Mouse (Mus musculus): ENCODE data around the gene Garem2. TPM values are rescaled to one million over a fixed set of nuclear protein-coding genes. Genes with fewer than 3 reads are reported as not detected.
"Not testable (repeated sequence)": the region's sequence is repeated elsewhere in the genome, so short reads cannot be mapped to it uniquely, and the experiment has no call there.

Gene Garem2
- 0.05 and 0.07 TPM in 2 replicates for polyA plus RNA-seq (2012; rRNA removed)

- no peak for DNase-seq (ENCODE audit: low read depth)
These were observed at the start of gene Garem2 for GRCm38 (mm10) chr5:30104841-30105667. Gene Garem2 (plus strand): TSS chr5:30105161.

GRCm38 (mm10) chr5:30058216-30058731 lies 46.7 kb upstream of the Garem2 start:
- no peak for DNase-seq (ENCODE audit: low read depth)

- DNase-seq (ENCODE audit: low read depth) = not testable (repeated sequence)
These were observed 45.4 kb upstream of the Garem2 start for GRCm38 (mm10) chr5:30059607-30060006.

GRCm38 (mm10) chr5:30067726-30068125 lies 37.2 kb upstream of the Garem2 start:
- no peak for DNase-seq (ENCODE audit: low read depth)

- DNase-seq (ENCODE audit: low read depth) = no peak
These were observed 33.3 kb upstream of the Garem2 start for GRCm38 (mm10) chr5:30071677-30072076.

GRCm38 (mm10) chr5:30072377-30072776 lies 32.6 kb upstream of the Garem2 start:
- DNase-seq (ENCODE audit: low read depth) = no peak

- peak; percentile 16 for DNase-seq (ENCODE audit: low read depth)
These were observed 31.8 kb upstream of the Garem2 start, which contains the start of gene Tyms for GRCm38 (mm10) chr5:30072825-30073821. Gene Tyms (minus strand): TSS chr5:30073617.

- no peak for DNase-seq (ENCODE audit: low read depth)
These were observed 12.3 kb upstream of the Garem2 start for GRCm38 (mm10) chr5:30092701-30093100.

GRCm38 (mm10) chr5:30094399-30094798 lies 10.6 kb upstream of the Garem2 start:
- no peak for DNase-seq (ENCODE audit: low read depth)

GRCm38 (mm10) chr5:30095731-30096130 lies 9.2 kb upstream of the Garem2 start:
- no peak for DNase-seq (ENCODE audit: low read depth)

GRCm38 (mm10) chr5:30098260-30098659 lies 6.7 kb upstream of the Garem2 start:
- DNase-seq (ENCODE audit: low read depth) = no peak

GRCm38 (mm10) chr5:30103340-30103739 lies 1.6 kb upstream of the Garem2 start:
- DNase-seq (ENCODE audit: low read depth) = no peak

- DNase-seq (ENCODE audit: low read depth) = no peak
These were observed 622 bp upstream of the Garem2 start for GRCm38 (mm10) chr5:30104339-30104738.

GRCm38 (mm10) chr5:30105668-30106300 lies 823 bp downstream of the Garem2 start, which contains the start of gene 3110082J24Rik:
Gene 3110082J24Rik (minus strand): TSS chr5:30106086.
- no peak for DNase-seq (ENCODE audit: low read depth)

GRCm38 (mm10) chr5:30106756-30107155 lies 1.8 kb downstream of the Garem2 start:
- no peak for DNase-seq (ENCODE audit: low read depth)

- no peak for DNase-seq (ENCODE audit: low read depth)
These were observed 2.2 kb downstream of the Garem2 start for GRCm38 (mm10) chr5:30107186-30107585.

- no peak for DNase-seq (ENCODE audit: low read depth)
These were observed 2.7 kb downstream of the Garem2 start for GRCm38 (mm10) chr5:30107611-30108041.

GRCm38 (mm10) chr5:30108233-30108632 lies 3.3 kb downstream of the Garem2 start:
- no peak for DNase-seq (ENCODE audit: low read depth)

- no peak for DNase-seq (ENCODE audit: low read depth)
These were observed 4.9 kb downstream of the Garem2 start for GRCm38 (mm10) chr5:30109899-30110298.

- DNase-seq (ENCODE audit: low read depth) = no peak
These were observed 5.6 kb downstream of the Garem2 start for GRCm38 (mm10) chr5:30110371-30111060.

- DNase-seq (ENCODE audit: low read depth) = no peak
These were observed 6.2 kb downstream of the Garem2 start for GRCm38 (mm10) chr5:30111126-30111525.

Measured in gonadal fat pad, adult 2 months (tissue).